Mouse (Mus musculus): ENCODE results near the gene Oas2. TPM values are rescaled to one million over a fixed set of nuclear protein-coding genes. Genes with fewer than 3 reads are reported as not detected.

Gene Oas2
- polyA plus RNA-seq, 1 experiment from 2014 or later: 0.11 TPM

DNA sequence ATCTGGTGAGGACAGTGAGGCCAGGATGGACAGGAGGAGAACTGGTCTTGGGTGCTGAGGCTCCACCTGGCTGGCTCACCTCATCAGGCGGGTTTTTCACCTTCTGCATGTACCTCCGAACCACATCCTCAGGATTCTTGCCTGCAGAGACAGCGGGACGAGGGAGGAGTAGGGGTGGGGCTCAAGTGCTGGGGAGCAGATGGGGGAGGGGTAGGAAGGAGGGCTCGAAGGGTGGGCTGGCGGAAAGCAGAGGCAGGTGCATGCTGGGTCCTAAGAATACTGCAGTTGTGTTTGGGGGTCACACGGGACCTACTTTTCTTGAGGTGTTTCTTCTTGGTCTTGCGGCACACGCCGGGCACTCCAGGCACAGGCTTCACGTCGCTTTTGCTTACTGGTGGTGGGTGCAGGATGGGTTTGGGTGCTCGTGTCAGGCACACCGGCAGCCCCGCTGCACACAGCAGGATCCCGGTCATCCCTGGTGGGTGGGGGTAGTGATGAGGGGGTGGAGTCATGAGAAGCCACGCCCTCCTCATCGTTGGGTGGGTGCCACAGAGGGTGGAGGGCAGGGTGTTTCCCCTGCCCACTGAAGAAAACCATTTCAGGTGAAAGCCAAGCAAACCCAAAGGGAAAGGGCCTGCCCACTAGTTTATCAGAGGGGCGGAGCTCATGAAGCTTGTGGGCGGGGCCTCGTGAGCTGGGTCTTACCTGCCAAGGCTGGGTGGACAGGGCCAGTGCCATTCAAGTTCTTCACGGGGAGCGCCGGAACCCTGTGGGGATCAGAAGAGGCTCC is 66.5 kb downstream of the Oas2 start:
- Histone ChIP-seq H3K27ac (ENCODE audit: poor library complexity, severe bottlenecking) (no peak overlapping the region), H3K36me3 (no peaks in the 10 kb centered on the region), H3K4me1 (replicated peaks) (peaks cover 15% of the 10 kb centered on the region; the same call in 1 of the 2 replicates), H3K9ac (no peak overlapping the region), H3K4me2 (no peak overlapping the region), H3K4me3 (no peak overlapping the region), H3K27me3 (replicated peaks) (peaks cover 63% of the 10 kb centered on the region), H3K9me3 (replicated peaks) (no peaks in the 10 kb centered on the region)
- WGBS: 9% methylated on average over 24 of the region's 24 CpGs
- no peak for ATAC-seq (ENCODE audit: insufficient number of reproducible peaks, low FRiP score)

DNA sequence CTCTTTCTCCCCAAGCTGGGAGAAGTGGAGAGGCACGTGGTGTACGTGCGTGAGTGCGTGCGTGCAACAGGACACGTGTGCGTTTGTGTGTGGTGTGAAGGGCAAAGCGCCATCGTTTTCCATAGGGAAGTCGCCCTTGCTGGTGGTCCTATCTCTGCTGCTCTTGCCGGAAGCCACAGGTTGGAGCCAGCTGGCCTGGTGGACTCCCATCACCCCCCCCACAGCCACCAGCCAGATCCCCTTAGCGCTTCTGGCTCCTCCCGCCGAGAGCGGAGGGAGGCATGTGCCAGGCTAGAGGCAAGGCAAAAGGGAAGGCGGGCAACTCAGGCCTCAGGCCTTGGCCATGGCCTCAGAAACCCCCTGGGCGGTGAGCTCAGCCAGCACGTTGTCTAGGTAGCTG is 68.7 kb downstream of the Oas2 start:
- Histone ChIP-seq H3K4me2 (no peak overlapping the region), H3K27me3 (replicated peaks) (peaks cover 61% of the 10 kb centered on the region), H3K4me3 (no peak overlapping the region), H3K36me3 (no peaks in the 10 kb centered on the region), H3K9ac (no peak overlapping the region), H3K27ac (ENCODE audit: poor library complexity, severe bottlenecking) (no peak overlapping the region), H3K4me1 (replicated peaks) (peaks cover 15% of the 10 kb centered on the region; the same call in 1 of the 2 replicates), H3K9me3 (replicated peaks) (no peaks in the 10 kb centered on the region)
- 74% methylated on average over 18 of the region's 18 CpGs for WGBS
- no peak for ATAC-seq (ENCODE audit: insufficient number of reproducible peaks, low FRiP score)

Other genes with a start within 250 kb of the Oas2 start
- 47.4 and 50.6 TPM in 2 replicates for gene Plbd2, start 246.2 kb downstream of the Oas2 start, polyA plus RNA-seq (2016; fragmentation: Nextera tagmentation; extraction: Ambion mirVana)
- gene Slc8b1, start 238.7 kb downstream of the Oas2 start, polyA plus RNA-seq (2016; fragmentation: Nextera tagmentation; extraction: Ambion mirVana): 4.3 and 4.5 TPM in 2 replicates
- gene Tpcn1, start 161.2 kb downstream of the Oas2 start, polyA plus RNA-seq (2016; fragmentation: Nextera tagmentation; extraction: Ambion mirVana): 17.1 and 17.3 TPM in 2 replicates
- gene Iqcd, start 160.8 kb downstream of the Oas2 start, polyA plus RNA-seq (2016; fragmentation: Nextera tagmentation; extraction: Ambion mirVana): 0.19 and 0.33 TPM in 2 replicates
- gene Rita1, start 137.3 kb downstream of the Oas2 start, polyA plus RNA-seq (2016; fragmentation: Nextera tagmentation; extraction: Ambion mirVana): 9.1 and 10.8 TPM in 2 replicates
- 38.7 and 38.8 TPM in 2 replicates for gene Ddx54, start 137.1 kb downstream of the Oas2 start, polyA plus RNA-seq (2016; fragmentation: Nextera tagmentation; extraction: Ambion mirVana)
- gene Cfap73, start 115.6 kb downstream of the Oas2 start, polyA plus RNA-seq (2016; fragmentation: Nextera tagmentation; extraction: Ambion mirVana): not detected in 2 replicates
- gene Rasal1, start 101.0 kb downstream of the Oas2 start, polyA plus RNA-seq (2016; fragmentation: Nextera tagmentation; extraction: Ambion mirVana): 0.21 TPM in 1 of 2 replicates, not detected in the other
- 0.24 and 0.28 TPM in 2 replicates for gene Dtx1, start 37.9 kb downstream of the Oas2 start, polyA plus RNA-seq (2016; fragmentation: Nextera tagmentation; extraction: Ambion mirVana)
- 0.33 and 0.36 TPM in 2 replicates for gene Oas3, start 27.8 kb upstream of the Oas2 start, polyA plus RNA-seq (2016; fragmentation: Nextera tagmentation; extraction: Ambion mirVana)
- not detected in 2 replicates for gene Oas1e, start 45.7 kb upstream of the Oas2 start, polyA plus RNA-seq (2016; fragmentation: Nextera tagmentation; extraction: Ambion mirVana)
- 0.19 and 0.63 TPM in 2 replicates for gene Oas1c, start 62.7 kb upstream of the Oas2 start, polyA plus RNA-seq (2016; fragmentation: Nextera tagmentation; extraction: Ambion mirVana)
- gene Oas1f, start 97.5 kb upstream of the Oas2 start, polyA plus RNA-seq (2016; fragmentation: Nextera tagmentation; extraction: Ambion mirVana): not detected in 2 replicates
- gene Oas1h, start 111.6 kb upstream of the Oas2 start, polyA plus RNA-seq (2016; fragmentation: Nextera tagmentation; extraction: Ambion mirVana): not detected in 2 replicates
- not detected in 2 replicates for gene Oas1g, start 137.8 kb upstream of the Oas2 start, polyA plus RNA-seq (2016; fragmentation: Nextera tagmentation; extraction: Ambion mirVana)
- gene Oas1a, start 157.7 kb upstream of the Oas2 start, polyA plus RNA-seq (2016; fragmentation: Nextera tagmentation; extraction: Ambion mirVana): 0.81 and 0.96 TPM in 2 replicates
- not detected in 2 replicates for gene Oas1d, start 164.7 kb upstream of the Oas2 start, polyA plus RNA-seq (2016; fragmentation: Nextera tagmentation; extraction: Ambion mirVana)